Mouse (Mus musculus) forebrain, embryonic 14.5 days (tissue): ENCODE data around the gene Eif2s2. TPM values are rescaled to one million over a fixed set of nuclear protein-coding genes. Genes with fewer than 3 reads are reported as not detected.
"Not testable (repeated sequence)": the region's sequence is repeated elsewhere in the genome, so short reads cannot be mapped to it uniquely, and the experiment has no call there.

Experiments
- ATAC-seq: fragments of 200-750 bp; cut with Nextera tagmentation; 2 replicates; pipeline ENCODE4 v1.8.0; 2017; ENCODE audit warnings: mild to moderate bottlenecking, moderate library complexity
- DNase-seq: peaks from one replicate; pipeline ENCODE4 v3.0.0-alpha.2; 2015; ENCODE audit warnings: low spot score
- H3K27ac ChIP-seq: fragments of 300-500 bp; sonication (generic); 2 replicates; pipeline ENCODE4 v1.5.1; 2014; ENCODE audit warnings: low read depth, mild to moderate bottlenecking, control low read depth, low read length, moderate library complexity
- H3K27me3 ChIP-seq: fragments of 300-500 bp; sonication (generic); replicated peaks from 2 replicates; pipeline ENCODE4 v1.6.1; 2014; ENCODE audit warnings: low read length, control low read depth, mixed read lengths; ENCODE audit not compliant: control insufficient read depth, insufficient read depth
- H3K36me3 ChIP-seq: fragments of 300-500 bp; sonication (generic); 2 replicates; pipeline ENCODE4 v1.6.1; 2014; ENCODE audit warnings: low read length, control low read depth; ENCODE audit not compliant: control insufficient read depth, insufficient read depth
- H3K4me1 ChIP-seq: fragments of 300-500 bp; sonication (generic); 2 replicates; pipeline ENCODE4 v1.6.1; 2014; ENCODE audit warnings: antibody characterized with exemption, low read length, control low read depth; ENCODE audit not compliant: control insufficient read depth, insufficient read depth
- H3K4me2 ChIP-seq: fragments of 300-500 bp; sonication (generic); 2 replicates; pipeline ENCODE4 v1.6.1; 2014; ENCODE audit warnings: mild to moderate bottlenecking, control low read depth, low read length
- H3K4me3 ChIP-seq: fragments of 300-500 bp; sonication (generic); 2 replicates; pipeline ENCODE4 v1.5.1; 2014; ENCODE audit warnings: low read depth, low read length, control low read depth
- H3K9ac ChIP-seq: fragments of 300-500 bp; sonication (generic); 2 replicates; pipeline ENCODE4 v1.6.1; 2014; ENCODE audit warnings: mild to moderate bottlenecking, low read length, control low read depth, moderate library complexity
- H3K9me3 ChIP-seq: fragments of 300-500 bp; sonication (generic); replicated peaks from 2 replicates; pipeline ENCODE4 v1.6.1; 2016; ENCODE audit warnings: low read length, control low read depth, mixed read lengths; ENCODE audit not compliant: control insufficient read depth
- WGBS: fragments of 180-500 bp; shearing (Covaris S2); extraction: QIAGEN DNeasy Blood & Tissue Kit; methylation state at CpG from one replicate; pipeline ENCODE4 v1.1.7; 2014; 5-methylcytosine and 5-hydroxymethylcytosine counted together
- polyA plus RNA-seq: library from polyadenylated mRNA; unstranded; fragments of >200 nt; fragmentation: Nextera tagmentation; extraction: Ambion mirVana; gene quantifications from 2 replicates; pipeline ENCODE4 v1.2.1, GENCODE M21; 2014

The Eif2s2 gene
- polyA plus RNA-seq, 1 experiment from 2014 or later: 82.0 TPM

- Histone ChIP-seq H3K4me2 (no peak overlapping the region), H3K9ac (no peak overlapping the region), H3K27ac (no peak overlapping the region), H3K36me3 (no peaks in the 10 kb centered on the region), H3K4me1 (no peaks in the 10 kb centered on the region), H3K27me3 (no peaks in the 10 kb centered on the region), H3K9me3 (no peaks in the 10 kb centered on the region), H3K4me3 (no peak overlapping the region)
- no peak for ATAC-seq
- DNase-seq: no peak
- WGBS: 89% methylated on average over 3 of the region's 3 CpGs
Measured at GRCm38 (mm10) chr2:154902111-154902510, 9.4 kb upstream of the Eif2s2 start.

DNA sequence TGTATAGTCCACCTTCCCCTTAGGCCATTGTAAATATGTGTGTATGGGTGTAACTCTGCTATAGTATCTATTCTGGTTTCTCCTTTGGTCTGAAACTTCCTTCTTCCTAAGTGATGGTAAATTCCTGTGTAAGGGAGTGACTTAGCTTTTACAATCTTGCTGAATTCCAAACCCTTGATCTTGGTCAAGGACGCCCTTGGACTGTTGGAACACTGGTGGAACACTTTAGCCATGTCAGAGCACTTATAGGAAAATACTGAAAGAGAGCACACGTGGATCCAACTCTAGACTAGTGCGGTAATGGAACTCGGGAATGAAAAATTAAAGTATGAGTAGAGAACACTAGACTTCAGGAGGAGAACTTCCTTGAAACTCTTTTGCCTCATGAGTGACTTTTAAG, 6.7 kb upstream of the Eif2s2 start:
- DNase-seq, H3K27ac ChIP-seq, H3K4me2 ChIP-seq, H3K4me1 ChIP-seq, H3K36me3 ChIP-seq, H3K4me3 ChIP-seq, H3K27me3 ChIP-seq, ATAC-seq, H3K9ac ChIP-seq, H3K9me3 ChIP-seq: not testable (repeated sequence)
- WGBS: 84% methylated on average over 4 of the region's 4 CpGs

- not testable (repeated sequence) for H3K27me3 ChIP-seq, H3K4me3 ChIP-seq, H3K9ac ChIP-seq, H3K9me3 ChIP-seq, ATAC-seq, H3K4me1 ChIP-seq, H3K4me2 ChIP-seq, H3K36me3 ChIP-seq, DNase-seq, H3K27ac ChIP-seq
- WGBS: 89% methylated on average over 8 of the region's 8 CpGs
Measured at GRCm38 (mm10) chr2:154899004-154899403, 6.3 kb upstream of the Eif2s2 start.

GRCm38 (mm10) chr2:154893548-154893947, 813 bp upstream of the Eif2s2 start:
- Histone ChIP-seq H3K4me3 (no peak overlapping the region), H3K4me2 (peak overlapping the region; percentile 86), H3K9ac (no peak overlapping the region), H3K27me3 (no peaks in the 10 kb centered on the region), H3K27ac (no peak overlapping the region), H3K4me1 (peaks cover 13% of the 10 kb centered on the region), H3K36me3 (no peaks in the 10 kb centered on the region), H3K9me3 (no peaks in the 10 kb centered on the region)
- WGBS: 68% methylated on average over 4 of the region's 4 CpGs
- DNase-seq: no peak
- no peak for ATAC-seq

- Histone ChIP-seq H3K4me1 (peaks cover 13% of the 10 kb centered on the region), H3K9ac (peak overlapping the region; percentile 83), H3K4me3 (peak overlapping the region; percentile 78), H3K36me3 (no peaks in the 10 kb centered on the region), H3K4me2 (peak overlapping the region; percentile 86), H3K9me3 (no peaks in the 10 kb centered on the region), H3K27ac (no peak overlapping the region), H3K27me3 (no peaks in the 10 kb centered on the region)
- DNase-seq: peak; percentile 14
- no peak; the same call in 1 of the 2 replicates for ATAC-seq
- 13% methylated on average over 12 of the region's 12 CpGs for WGBS
Measured at GRCm38 (mm10) chr2:154893045-154893385, 280 bp upstream of the Eif2s2 start.

DNA sequence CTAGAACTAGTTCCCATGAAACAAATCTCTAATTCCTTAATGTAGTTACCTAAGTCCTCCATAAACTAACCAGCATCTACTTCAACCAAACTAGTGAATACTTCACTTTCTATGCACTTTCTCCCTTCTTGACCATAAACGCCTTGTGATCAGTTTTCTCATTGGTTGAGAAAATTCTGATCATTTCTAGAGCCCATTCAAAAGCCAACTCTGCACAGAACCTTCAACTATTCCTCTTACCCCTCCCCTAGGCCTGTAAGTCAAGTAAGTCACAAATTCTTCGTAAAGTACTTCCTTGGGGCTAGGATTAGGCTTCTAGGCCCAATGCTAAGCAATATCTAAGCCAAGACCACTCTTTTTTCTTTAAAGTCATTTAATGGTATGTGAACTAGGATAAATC, 1.1 kb downstream of the Eif2s2 start:
- Histone ChIP-seq H3K4me2 (peak overlapping the region; percentile 86), H3K4me1 (peaks cover 13% of the 10 kb centered on the region), H3K9ac (peak overlapping the region; percentile 83), H3K9me3 (no peaks in the 10 kb centered on the region), H3K27ac (no peak overlapping the region), H3K36me3 (peaks cover 7% of the 10 kb centered on the region), H3K27me3 (no peaks in the 10 kb centered on the region), H3K4me3 (peak overlapping the region; percentile 78)
- no peak for ATAC-seq
- no peak for DNase-seq
- 21% methylated on average over 2 of the region's 2 CpGs for WGBS

DNA sequence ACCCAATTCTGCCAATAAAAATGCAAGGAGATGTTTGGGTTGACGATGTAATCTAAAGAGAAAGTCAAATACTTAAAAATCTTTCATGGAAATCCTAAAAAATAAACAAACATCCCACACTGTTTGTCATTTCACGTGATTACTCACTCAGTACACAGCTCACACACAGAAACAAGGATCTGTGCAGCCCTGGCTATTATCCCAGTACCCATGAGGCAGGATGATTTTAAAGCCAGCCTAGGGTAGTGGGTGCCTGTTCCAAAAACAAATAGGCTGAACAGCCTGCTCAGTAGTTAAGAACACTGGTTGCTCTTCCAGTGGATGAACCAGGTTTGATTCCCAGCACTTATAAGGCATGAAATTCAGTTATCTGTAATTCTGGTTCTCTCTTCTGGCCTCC, 16.1 kb downstream of the Eif2s2 start:
- H3K4me1 ChIP-seq: no peaks in the 10 kb centered on the region
- no peak overlapping the region for H3K27ac ChIP-seq
- no peaks in the 10 kb centered on the region for H3K27me3 ChIP-seq
- peaks cover 61% of the 10 kb centered on the region for H3K36me3 ChIP-seq
- ATAC-seq (no peak), DNase-seq (no peak)
- WGBS: 88% methylated on average over 2 of the region's 2 CpGs
- H3K4me2 ChIP-seq: no peak overlapping the region
- H3K9ac ChIP-seq: no peak overlapping the region
- no peaks in the 10 kb centered on the region for H3K9me3 ChIP-seq
- H3K4me3 ChIP-seq: no peak overlapping the region

GRCm38 (mm10) chr2:154869954-154870641, 22.6 kb downstream of the Eif2s2 start:
- Histone ChIP-seq H3K4me1 (no peaks in the 10 kb centered on the region), H3K4me2 (no peak overlapping the region), H3K4me3 (no peak overlapping the region), H3K9me3 (no peaks in the 10 kb centered on the region), H3K27me3 (no peaks in the 10 kb centered on the region), H3K9ac (no peak overlapping the region), H3K36me3 (peaks cover 68% of the 10 kb centered on the region), H3K27ac (no peak overlapping the region)
- no peak for DNase-seq
- no peak for ATAC-seq

- Histone ChIP-seq H3K9ac (no peak overlapping the region), H3K27me3 (no peaks in the 10 kb centered on the region), H3K9me3 (no peaks in the 10 kb centered on the region), H3K4me1 (no peaks in the 10 kb centered on the region), H3K36me3 (peaks cover 72% of the 10 kb centered on the region), H3K4me2 (no peak overlapping the region), H3K27ac (no peak overlapping the region), H3K4me3 (no peak overlapping the region)
- 89% methylated on average over 1 of the region's 1 CpGs for WGBS
- DNase-seq: no peak
- no peak for ATAC-seq
Measured at GRCm38 (mm10) chr2:154868106-154868505, 24.6 kb downstream of the Eif2s2 start.
